Mouse (Mus musculus) neural tube, embryonic 14.5 days (tissue): ENCODE measurements around the gene Fgfr2. TPM values are rescaled to one million over a fixed set of nuclear protein-coding genes. Genes with fewer than 3 reads are reported as not detected.
A peak's percentile ranks its signal among the peaks of the same experiment; 100 is the strongest.

Source experiments
- ATAC-seq: fragments of 200-750 bp; cut with Nextera tagmentation; 2 replicates; pipeline ENCODE4 v1.8.0; 2017; ENCODE audit warnings: low read depth, mild to moderate bottlenecking, moderate TSS enrichment, moderate library complexity
- H3K27ac ChIP-seq: fragments of 300-500 bp; sonication (generic); 2 replicates; pipeline ENCODE4 v1.5.1; 2014; ENCODE audit warnings: low read depth, mild to moderate bottlenecking, control low read depth, low read length, moderate library complexity, mixed read lengths
- H3K27me3 ChIP-seq: fragments of 300-500 bp; sonication (generic); 2 replicates; pipeline ENCODE4 v1.6.1; 2014; ENCODE audit warnings: low read length; ENCODE audit not compliant: control insufficient read depth, insufficient read depth
- H3K36me3 ChIP-seq: fragments of 300-500 bp; sonication (generic); 2 replicates; pipeline ENCODE4 v1.6.1; 2014; ENCODE audit warnings: low read length, mixed read lengths; ENCODE audit not compliant: control insufficient read depth, insufficient read depth
- H3K4me1 ChIP-seq: fragments of 300-500 bp; sonication (generic); 2 replicates; pipeline ENCODE4 v1.6.1; 2014; ENCODE audit warnings: low read length; ENCODE audit not compliant: control insufficient read depth, insufficient read depth
- H3K4me2 ChIP-seq: fragments of 300-500 bp; sonication (generic); 2 replicates; pipeline ENCODE4 v1.6.1; 2014; ENCODE audit warnings: mild to moderate bottlenecking, low read depth, low read length, control low read depth
- H3K4me3 ChIP-seq: fragments of 300-500 bp; sonication (generic); 2 replicates; pipeline ENCODE4 v1.5.1; 2014; ENCODE audit warnings: low read depth, low read length, control low read depth, mixed read lengths
- H3K9ac ChIP-seq: fragments of 300-500 bp; sonication (generic); replicated peaks from 2 replicates; pipeline ENCODE4 v1.6.1; 2014; ENCODE audit warnings: low read depth, mild to moderate bottlenecking, control low read depth, low read length, mixed read lengths
- H3K9me3 ChIP-seq: fragments of 300-500 bp; sonication (generic); 2 replicates; pipeline ENCODE4 v1.6.1; 2016; ENCODE audit warnings: low read length; ENCODE audit not compliant: control insufficient read depth
- WGBS: fragments of 180-500 bp; shearing (Covaris S2); extraction: QIAGEN DNeasy Blood & Tissue Kit; methylation state at CpG from one replicate; pipeline ENCODE4 v1.1.7; 2014; 5-methylcytosine and 5-hydroxymethylcytosine counted together
- polyA plus RNA-seq: library from polyadenylated mRNA; unstranded; fragments of >200 nt; fragmentation: Nextera tagmentation; extraction: Ambion mirVana; gene quantifications from 2 replicates; pipeline ENCODE4 v1.2.1, GENCODE M21; 2014

Gene Fgfr2
- polyA plus RNA-seq, 1 experiment from 2014 or later = 28.1 TPM

GRCm38 (mm10) chr7:132296661-132297443 lies 826.3 kb downstream of the Fgfr2 start:
- Histone ChIP-seq H3K27me3 (no peaks in the 10 kb centered on the region), H3K4me1 (peaks cover 21% of the 10 kb centered on the region), H3K27ac (no peak overlapping the region), H3K4me3 (no peak overlapping the region), H3K9me3 (no peaks in the 10 kb centered on the region), H3K9ac (no peak overlapping the region), H3K36me3 (no peaks in the 10 kb centered on the region), H3K4me2 (no peak overlapping the region)
- ATAC-seq = no peak
- WGBS = 78% methylated on average over 4 of the region's 4 CpGs

- Histone ChIP-seq H3K9ac (no peak overlapping the region), H3K4me2 (no peak overlapping the region), H3K27ac (no peak overlapping the region), H3K4me1 (peaks cover 21% of the 10 kb centered on the region), H3K36me3 (no peaks in the 10 kb centered on the region), H3K27me3 (no peaks in the 10 kb centered on the region), H3K9me3 (no peaks in the 10 kb centered on the region), H3K4me3 (no peak overlapping the region)
- no peak for ATAC-seq
- 80% methylated on average over 3 of the region's 3 CpGs for WGBS
Observed at GRCm38 (mm10) chr7:132296132-132296531, 827.0 kb downstream of the Fgfr2 start.

- ATAC-seq = no peak
- no peaks in the 10 kb centered on the region for H3K36me3 ChIP-seq
- H3K4me1 ChIP-seq = peaks cover 25% of the 10 kb centered on the region
- H3K9me3 ChIP-seq = no peaks in the 10 kb centered on the region
- 88% methylated on average over 3 of the region's 3 CpGs for WGBS
- no peak overlapping the region for H3K9ac ChIP-seq
- H3K4me2 ChIP-seq = no peak overlapping the region
- H3K27ac ChIP-seq = peak overlapping the region; percentile 0; the same call in 1 of the 2 replicates
- H3K4me3 ChIP-seq = no peak overlapping the region
- H3K27me3 ChIP-seq = no peaks in the 10 kb centered on the region
Observed at GRCm38 (mm10) chr7:132287340-132287664, 835.8 kb downstream of the Fgfr2 start.

GRCm38 (mm10) chr7:132286630-132287339 lies 836.4 kb downstream of the Fgfr2 start:
- H3K9ac ChIP-seq = no peak overlapping the region

GRCm38 (mm10) chr7:132284795-132285194 lies 838.4 kb downstream of the Fgfr2 start:
- H3K9ac ChIP-seq = no peak overlapping the region
- H3K4me2 ChIP-seq = no peak overlapping the region
- no peak overlapping the region for H3K4me3 ChIP-seq
- H3K36me3 ChIP-seq = no peaks in the 10 kb centered on the region
- H3K27ac ChIP-seq = peak overlapping the region; percentile 70; the same call in 1 of the 2 replicates
- 3% methylated on average over 1 of the region's 1 CpGs for WGBS
- no peaks in the 10 kb centered on the region for H3K9me3 ChIP-seq
- ATAC-seq = no peak
- no peaks in the 10 kb centered on the region for H3K27me3 ChIP-seq
- H3K4me1 ChIP-seq = peaks cover 27% of the 10 kb centered on the region

More at GRCm38 (mm10) chr7:132286630-132287339, 836.4 kb downstream of the Fgfr2 start:
- no peak overlapping the region for H3K4me3 ChIP-seq
- ATAC-seq = no peak
- H3K9me3 ChIP-seq = no peaks in the 10 kb centered on the region
- WGBS = 40% methylated on average over 14 of the region's 14 CpGs
- no peak overlapping the region for H3K4me2 ChIP-seq
- H3K27ac ChIP-seq = peak overlapping the region; percentile 0; the same call in 1 of the 2 replicates
- H3K36me3 ChIP-seq = no peaks in the 10 kb centered on the region
- H3K27me3 ChIP-seq = no peaks in the 10 kb centered on the region
- peaks cover 27% of the 10 kb centered on the region for H3K4me1 ChIP-seq

GRCm38 (mm10) chr7:132284048-132284737 lies 839.0 kb downstream of the Fgfr2 start:
- Histone ChIP-seq H3K27me3 (no peaks in the 10 kb centered on the region), H3K9ac (no peak overlapping the region), H3K27ac (peak overlapping the region; percentile 70), H3K4me1 (peaks cover 27% of the 10 kb centered on the region), H3K4me2 (no peak overlapping the region), H3K36me3 (no peaks in the 10 kb centered on the region), H3K4me3 (no peak overlapping the region), H3K9me3 (no peaks in the 10 kb centered on the region)
- 0 out of 2 replicates have a peak, but pooled peaks have one; percentile 26 for ATAC-seq
- WGBS = 31% methylated on average over 7 of the region's 7 CpGs

- ATAC-seq = no peak
- Histone ChIP-seq H3K4me2 (no peak overlapping the region), H3K9ac (no peak overlapping the region), H3K36me3 (no peaks in the 10 kb centered on the region), H3K4me1 (peaks cover 22% of the 10 kb centered on the region), H3K27ac (no peak overlapping the region), H3K27me3 (no peaks in the 10 kb centered on the region), H3K9me3 (no peaks in the 10 kb centered on the region), H3K4me3 (no peak overlapping the region)
- WGBS = 98% methylated on average over 2 of the region's 2 CpGs
Observed at GRCm38 (mm10) chr7:132282576-132282975, 840.6 kb downstream of the Fgfr2 start.

GRCm38 (mm10) chr7:132282161-132282560 lies 841.0 kb downstream of the Fgfr2 start:
- no peak for ATAC-seq
- H3K27ac ChIP-seq = 0 out of 2 replicates have a peak overlapping the region, but pooled peaks have one; percentile 5

More at GRCm38 (mm10) chr7:132282161-132282560, 841.0 kb downstream of the Fgfr2 start:
- WGBS = 60% methylated on average over 3 of the region's 3 CpGs
- Histone ChIP-seq H3K36me3 (no peaks in the 10 kb centered on the region), H3K27me3 (no peaks in the 10 kb centered on the region), H3K4me1 (peaks cover 19% of the 10 kb centered on the region), H3K9me3 (no peaks in the 10 kb centered on the region), H3K9ac (no peak overlapping the region), H3K4me3 (no peak overlapping the region), H3K4me2 (no peak overlapping the region)
